Mouse (Mus musculus) G1E (cell line): ENCODE data around the gene Ccnd3. TPM values are rescaled to one million over a fixed set of nuclear protein-coding genes. Genes with fewer than 3 reads are reported as not detected.

Experiments used
- ATAC-seq: 2 replicates; pipeline ENCODE4 v1.8.0; 2016; ENCODE audit warnings: mild to moderate bottlenecking; ENCODE audit not compliant: insufficient number of reproducible peaks, poor library complexity, low FRiP score, severe bottlenecking; ENCODE audit errors: extremely low read depth
- DNase-seq: peaks from one replicate; pipeline ENCODE4 v3.0.0; 2012; ENCODE audit warnings: low spot score
- H3K27me3 ChIP-seq: 2 replicates; pipeline ENCODE4 v1.6.1; 2012; ENCODE audit warnings: mild to moderate bottlenecking, low read length, inconsistent platforms; ENCODE audit not compliant: insufficient read depth
- H3K36me3 ChIP-seq: replicated peaks from 2 replicates; pipeline ENCODE3; 2012; ENCODE audit warnings: mild to moderate bottlenecking, inconsistent platforms
- H3K4me1 ChIP-seq: 2 replicates; pipeline ENCODE4 v1.6.1; 2012; ENCODE audit warnings: low read depth, low read length, inconsistent platforms, mixed read lengths; ENCODE audit not compliant: insufficient read depth
- H3K4me3 ChIP-seq: 2 replicates; pipeline ENCODE4 v1.5.1; 2012; ENCODE audit warnings: low read depth, mild to moderate bottlenecking, inconsistent platforms, low read length, moderate library complexity, mixed read lengths
- H3K9me3 ChIP-seq: replicated peaks from 2 replicates; pipeline ENCODE4 v1.6.1; 2012; ENCODE audit warnings: inconsistent platforms
- CTCF ChIP-seq: IDR thresholded peaks from 2 replicates; pipeline ENCODE4 v1.5.1; 2012; ENCODE audit warnings: low read depth, low read length, inconsistent platforms, mixed read lengths
- GATA1 ChIP-seq: IDR thresholded peaks from 2 replicates; pipeline ENCODE4 v1.6.1; 2012; ENCODE audit warnings: borderline replicate concordance, low read length, inconsistent platforms, mixed read lengths
- GATA2 ChIP-seq: IDR thresholded peaks from 2 replicates; pipeline ENCODE4 v1.6.1; 2012; ENCODE audit warnings: low read depth, low read length, inconsistent platforms, borderline replicate concordance
- POLR2AphosphoS5 ChIP-seq: IDR thresholded peaks from 2 replicates; pipeline ENCODE4 v1.6.1; 2012; ENCODE audit warnings: low read depth, low read length, inconsistent platforms; ENCODE audit not compliant: insufficient replicate concordance
- TAL1 ChIP-seq: conservative IDR thresholded peaks from 2 replicates; pipeline ENCODE4 v1.6.1; 2012; ENCODE audit warnings: low read depth, low read length, inconsistent platforms, mixed read lengths
- polyA plus RNA-seq: library from polyadenylated mRNA; stranded (reverse); fragments of >175 nt; gene quantifications from 2 replicates; pipeline ENCODE4 v1.2.3, GENCODE M21; 2012
- total RNA-seq, 2 experiments: library from RNA; stranded (forward) in 1 of 2; stranded (reverse) in 1 of 2; fragments of 200-1000 nt in 1 of 2; fragments of >200 nt in 1 of 2; fragmentation: Nextera tagmentation in 1 of 2; gene quantifications; 2 replicates each; pipeline ENCODE4 v1.2.3; 2014 to 2017

Gene Ccnd3
- total and polyA plus RNA-seq, 3 experiments, result 134 to 426 (median 229) TPM

GRCm38 (mm10) chr17:47532364-47532763, 27.5 kb downstream of the Ccnd3 start:
- Histone ChIP-seq H3K9me3 (no peaks in the 10 kb centered on the region), H3K36me3 (peaks cover 39% of the 10 kb centered on the region), H3K4me1 (peaks cover 65% of the 10 kb centered on the region), H3K27me3 (no peaks in the 10 kb centered on the region), H3K4me3 (no peak overlapping the region)
- DNase-seq (no peak), ATAC-seq (no peak)
- TF ChIP-seq GATA2 (no peak), GATA1 (no peak), CTCF (no peak)

DNA sequence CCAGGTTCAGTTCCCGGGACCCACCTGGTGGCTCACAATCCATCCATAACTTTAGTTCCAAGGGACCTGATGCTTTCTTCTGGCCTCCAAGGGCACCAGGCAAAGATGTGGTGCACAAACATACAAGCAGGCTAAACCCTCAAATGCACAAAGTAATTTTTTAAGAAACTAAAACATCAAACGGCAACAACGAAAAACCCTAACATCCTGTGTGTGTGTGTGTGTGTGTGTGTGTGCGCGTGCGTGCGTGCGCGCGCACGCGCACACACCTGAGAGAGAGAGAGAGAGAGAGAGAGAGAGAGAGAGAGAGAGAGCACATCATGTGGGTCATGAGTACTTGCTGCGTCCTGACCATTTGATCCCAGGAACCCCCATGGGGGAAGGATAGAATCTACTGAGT, 28.8 kb downstream of the Ccnd3 start:
- Histone ChIP-seq H3K27me3 (no peaks in the 10 kb centered on the region), H3K4me3 (no peak overlapping the region), H3K36me3 (peaks cover 38% of the 10 kb centered on the region), H3K9me3 (no peaks in the 10 kb centered on the region), H3K4me1 (peaks cover 57% of the 10 kb centered on the region)
- TF ChIP-seq TAL1, result no peak
- no peak for TF ChIP-seq POLR2AphosphoS5
- no peak for TF ChIP-seq CTCF
- no peak for TF ChIP-seq GATA1
- no peak for TF ChIP-seq GATA2
- DNase-seq (no peak), ATAC-seq (no peak)

GRCm38 (mm10) chr17:47535812-47536236, 31.0 kb downstream of the Ccnd3 start:
- no peaks in the 10 kb centered on the region for H3K27me3 ChIP-seq
- ATAC-seq, result peak; percentile 91
- peak; percentile 87 for DNase-seq
- H3K4me1 ChIP-seq, result peaks cover 61% of the 10 kb centered on the region
- TF ChIP-seq CTCF (no peak), GATA2 (no peak), TAL1 (peak; percentile 84)
- peaks cover 39% of the 10 kb centered on the region for H3K36me3 ChIP-seq
- no peaks in the 10 kb centered on the region for H3K9me3 ChIP-seq
- peak overlapping the region; percentile 67; the same call in 1 of the 2 replicates for H3K4me3 ChIP-seq

DNA sequence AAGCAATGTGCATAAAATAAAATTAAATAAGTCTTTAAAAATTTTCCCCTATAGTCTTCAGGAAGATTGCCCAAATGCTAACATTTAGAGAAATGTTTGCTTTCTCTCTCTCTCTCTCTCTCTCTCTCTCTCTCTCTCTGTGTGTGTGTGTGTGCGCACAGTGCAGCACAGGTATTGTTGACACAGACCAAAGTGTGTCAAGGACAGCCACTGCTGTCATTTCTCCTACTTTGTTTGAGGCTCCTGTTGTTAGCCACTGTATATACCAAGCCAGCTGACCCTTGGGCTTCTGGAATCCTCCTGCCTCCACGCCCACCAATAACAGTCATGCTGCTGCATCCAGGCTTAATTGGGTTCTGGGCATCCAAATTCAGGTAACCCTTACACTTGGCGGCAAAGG, 33.2 kb downstream of the Ccnd3 start:
- no peak for DNase-seq
- Histone ChIP-seq H3K4me1 (peaks cover 64% of the 10 kb centered on the region), H3K36me3 (peaks cover 34% of the 10 kb centered on the region), H3K27me3 (no peaks in the 10 kb centered on the region), H3K4me3 (no peak overlapping the region), H3K9me3 (no peaks in the 10 kb centered on the region)
- no peak for TF ChIP-seq GATA2
- no peak for TF ChIP-seq TAL1
- TF ChIP-seq GATA1, result no peak
- no peak for TF ChIP-seq POLR2AphosphoS5
- no peak for TF ChIP-seq CTCF
- ATAC-seq, result no peak

DNA sequence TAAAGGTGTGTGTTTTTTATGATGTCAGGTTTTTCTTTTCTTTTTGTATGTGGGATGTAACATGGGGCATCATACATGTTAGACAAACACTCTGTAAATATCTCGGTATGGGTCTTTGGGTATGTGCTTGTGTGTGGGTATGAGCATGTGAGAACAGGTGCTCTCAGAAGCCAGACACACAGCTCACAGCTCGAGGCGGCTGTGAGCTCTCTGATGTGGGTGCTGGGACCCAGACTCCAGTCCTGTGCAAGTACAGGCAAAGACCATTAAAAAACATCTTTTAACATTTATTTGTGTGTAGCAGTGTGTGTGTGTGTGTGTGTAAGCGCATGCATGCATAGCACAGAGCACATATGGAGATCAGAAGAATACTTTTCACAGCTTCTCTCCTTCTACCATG, 34.3 kb downstream of the Ccnd3 start:
- no peak for DNase-seq
- H3K4me1 ChIP-seq, result peaks cover 66% of the 10 kb centered on the region

DNA sequence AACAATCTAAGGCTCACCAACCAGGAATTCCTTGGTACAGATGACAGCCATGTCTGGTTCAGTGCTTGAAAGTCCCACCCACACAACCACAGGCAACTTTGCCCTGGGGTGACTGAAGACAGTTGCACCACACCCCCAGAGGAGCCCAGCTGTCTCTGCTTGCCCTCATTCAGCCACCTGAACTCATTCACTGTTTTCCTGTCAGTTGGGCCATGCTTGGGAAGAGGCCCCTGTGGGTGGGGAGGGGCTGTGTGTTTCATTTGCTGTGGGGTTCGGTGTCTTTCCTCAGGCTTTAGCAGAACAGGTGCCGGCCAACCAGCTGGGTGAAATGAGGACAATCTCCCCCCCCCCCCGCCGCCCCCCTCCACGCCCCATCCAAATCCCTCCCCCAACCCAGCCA, 37.2 kb downstream of the Ccnd3 start:
- Histone ChIP-seq H3K27me3 (no peaks in the 10 kb centered on the region), H3K9me3 (no peaks in the 10 kb centered on the region), H3K4me3 (peak overlapping the region; percentile 53; the same call in 1 of the 2 replicates), H3K4me1 (peaks cover 43% of the 10 kb centered on the region), H3K36me3 (peaks cover 43% of the 10 kb centered on the region)
- ATAC-seq, result peak; percentile 79
- TF ChIP-seq POLR2AphosphoS5 (no peak), TAL1 (no peak), GATA1 (no peak), CTCF (no peak), GATA2 (no peak)
- DNase-seq, result peak; percentile 61

More for the DNA sequence above, 34.3 kb downstream of the Ccnd3 start:
- ATAC-seq, result no peak
- H3K36me3 ChIP-seq, result peaks cover 38% of the 10 kb centered on the region
- H3K4me3 ChIP-seq, result no peak overlapping the region
- no peaks in the 10 kb centered on the region for H3K9me3 ChIP-seq
- H3K27me3 ChIP-seq, result no peaks in the 10 kb centered on the region
- TF ChIP-seq POLR2AphosphoS5 (no peak), TAL1 (no peak), GATA1 (no peak), CTCF (no peak), GATA2 (no peak)

DNA sequence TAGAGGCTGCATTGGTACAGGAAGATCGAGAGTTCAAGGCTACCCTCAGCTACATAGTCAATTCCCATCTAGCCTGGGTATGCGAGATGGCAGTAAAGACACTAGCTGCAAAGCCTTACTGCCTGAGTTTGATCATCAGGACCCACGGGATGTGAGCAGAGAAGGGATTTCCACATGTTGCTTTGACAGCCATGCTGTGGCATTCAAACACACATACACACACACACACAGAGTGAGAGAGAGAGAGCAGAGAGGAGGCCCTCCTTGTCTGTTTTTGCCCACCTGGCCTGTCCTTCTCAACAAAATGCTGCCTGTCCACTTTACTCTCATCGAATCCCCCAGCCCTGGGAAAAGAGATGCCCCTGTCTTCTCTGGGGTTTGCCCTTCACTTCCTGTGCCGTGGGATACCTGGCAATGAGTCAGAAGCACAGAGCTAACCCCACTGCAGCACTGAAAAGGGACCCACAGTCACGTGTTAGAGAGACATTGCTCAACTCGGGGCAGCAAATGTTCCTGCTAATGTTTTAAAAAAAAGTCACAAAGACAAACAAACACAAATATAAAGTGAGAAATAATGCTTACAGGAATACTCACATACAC, 38.3 kb downstream of the Ccnd3 start:
- DNase-seq, result no peak
- peaks cover 40% of the 10 kb centered on the region for H3K36me3 ChIP-seq
- no peak for ATAC-seq

More for the DNA sequence above, 38.3 kb downstream of the Ccnd3 start:
- Histone ChIP-seq H3K9me3 (no peaks in the 10 kb centered on the region), H3K4me1 (peaks cover 42% of the 10 kb centered on the region), H3K4me3 (no peak overlapping the region), H3K27me3 (no peaks in the 10 kb centered on the region)
- TF ChIP-seq CTCF (no peak), TAL1 (no peak), POLR2AphosphoS5 (no peak), GATA1 (no peak), GATA2 (no peak)
